Mouse (Mus musculus): ENCODE measurements at regions not wholly inside any gene's neighbourhood (a gene's known extent, or its start where the extent isn't known, plus 50 kb on each side); places are given as distances from the start of the nearest gene placed in this dataset.

GRCm38 (mm10) chr16:51906686-51907085 is 124.3 kb upstream of the Cblb start:
- no peak for DNase-seq (ENCODE audit: low spot score)

GRCm38 (mm10) chr16:51910046-51910445 is 121.0 kb upstream of the Cblb start:
- no peak for DNase-seq (ENCODE audit: low spot score)

DNA sequence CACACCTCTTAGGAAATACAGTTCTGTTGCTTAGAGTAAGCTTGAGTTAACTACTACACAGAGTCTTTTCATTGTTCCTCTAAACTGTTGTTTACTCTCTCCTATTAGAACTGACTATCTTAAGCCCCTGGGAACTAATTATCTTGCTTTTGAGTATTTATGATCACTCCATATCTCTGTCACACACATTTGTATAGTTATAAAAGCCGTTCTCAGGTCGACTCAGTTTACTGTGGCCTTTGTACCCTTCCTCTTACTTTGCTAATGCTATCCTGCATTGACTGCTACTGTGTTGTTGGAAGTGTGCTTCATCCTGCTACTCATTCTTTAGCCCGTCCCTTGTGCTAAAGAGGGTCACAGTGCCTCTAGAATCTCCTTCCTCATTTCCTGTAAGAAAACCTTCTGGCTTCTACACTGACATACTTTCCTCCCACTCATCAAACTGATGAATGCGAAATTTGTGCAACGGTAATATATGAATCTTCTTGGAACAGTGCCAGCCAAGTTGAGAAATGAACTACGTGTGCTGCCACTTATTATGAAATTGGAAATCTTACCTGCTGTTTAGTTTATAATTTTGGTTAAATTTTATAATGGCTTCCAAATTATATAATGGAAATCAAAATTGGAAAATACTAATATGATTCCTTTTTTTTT is 119.8 kb upstream of the Cblb start:
- no peak for DNase-seq (ENCODE audit: low spot score)

DNA sequence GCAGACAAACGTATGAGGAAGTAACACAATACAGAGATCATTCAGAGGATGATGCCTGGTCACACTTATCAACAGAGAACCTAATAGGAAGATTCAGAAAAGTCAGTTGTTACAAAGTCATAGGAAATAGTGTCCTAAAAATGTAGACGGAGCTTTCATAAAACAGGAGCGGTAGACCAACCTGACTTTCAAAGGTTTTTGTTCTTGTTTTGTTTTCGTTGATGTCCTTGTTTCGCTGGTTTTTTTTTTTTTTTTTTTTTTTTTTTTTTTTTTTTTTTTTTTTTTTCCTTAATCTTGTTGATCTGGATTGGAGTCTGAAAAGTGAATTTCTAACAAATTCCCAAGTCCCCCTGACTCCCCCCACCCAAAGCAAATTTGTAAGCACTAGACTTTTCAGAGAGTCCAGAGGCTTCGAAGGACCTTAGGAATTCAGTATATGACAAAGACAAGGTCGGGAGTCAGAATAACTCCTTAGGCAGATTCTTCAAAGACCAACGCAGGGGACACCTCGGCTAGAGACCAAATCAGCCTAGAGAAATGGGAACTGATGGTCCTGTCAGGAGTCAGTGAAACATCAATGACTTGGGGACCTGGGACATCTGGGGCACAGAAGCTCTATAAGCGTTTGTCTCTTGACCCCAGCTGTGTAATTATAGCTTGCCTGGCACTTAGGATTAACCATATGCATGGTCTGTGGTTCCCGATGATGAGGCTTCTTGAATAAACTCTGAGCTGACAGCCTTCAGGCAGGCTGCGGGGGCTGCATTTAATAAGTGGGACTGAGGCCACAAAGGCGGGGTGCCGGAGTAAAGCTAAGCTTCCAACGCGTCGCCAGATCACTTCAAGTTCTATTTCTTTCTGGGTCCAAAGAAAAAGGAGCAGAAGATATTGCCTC is 115.7 kb upstream of the Cblb start:
- no peak for DNase-seq (ENCODE audit: low spot score)

DNA sequence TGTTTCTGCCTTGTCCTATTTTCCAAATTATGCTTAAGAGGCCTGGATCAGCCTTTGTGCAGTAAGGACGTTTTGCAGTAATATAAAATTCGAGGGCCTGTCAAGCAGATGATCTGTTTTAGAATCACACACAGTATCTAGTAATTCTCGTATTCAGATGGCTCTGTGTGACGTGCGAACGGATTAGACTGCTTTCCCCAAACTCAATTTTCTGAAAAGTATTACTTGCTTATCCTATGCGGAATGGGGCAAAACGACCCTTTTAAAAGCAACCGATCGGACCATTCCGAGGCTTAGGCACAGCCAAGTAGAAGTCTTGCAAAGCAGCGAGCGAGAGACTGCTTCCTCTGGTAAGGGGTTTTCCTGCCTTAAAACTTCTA is 115.1 kb upstream of the Cblb start:
- DNase-seq (ENCODE audit: low spot score) = no peak

- no peak for DNase-seq (ENCODE audit: low spot score)
Observed at GRCm38 (mm10) chr16:51916337-51916736, 114.7 kb upstream of the Cblb start.

DNA sequence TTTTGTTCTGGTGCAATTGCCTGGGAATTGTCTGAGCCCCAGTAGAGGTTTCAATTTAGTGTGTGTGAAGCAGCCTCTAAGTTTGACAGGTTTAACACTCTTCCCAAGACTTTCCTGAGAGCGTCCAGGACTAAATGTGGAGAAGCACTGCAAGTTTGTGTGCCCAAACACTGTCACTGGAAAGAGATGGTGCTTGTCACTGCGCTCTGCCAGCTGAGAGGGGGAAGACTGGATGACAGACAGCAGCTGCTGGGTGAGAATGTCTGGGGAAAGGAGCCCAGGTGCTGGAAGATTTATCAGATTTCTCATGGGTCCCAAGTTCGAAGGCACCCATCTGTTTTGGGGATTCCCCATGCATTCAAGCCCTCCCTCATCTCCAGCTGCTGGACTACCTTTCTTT is 114.2 kb upstream of the Cblb start:
- no peak for DNase-seq (ENCODE audit: low spot score)

GRCm38 (mm10) chr16:51917540-51917939 is 113.5 kb upstream of the Cblb start:
- no peak for DNase-seq (ENCODE audit: low spot score)

GRCm38 (mm10) chr16:51921025-51921424 is 110.0 kb upstream of the Cblb start:
- peak; percentile 21 for DNase-seq (ENCODE audit: low spot score)

DNA sequence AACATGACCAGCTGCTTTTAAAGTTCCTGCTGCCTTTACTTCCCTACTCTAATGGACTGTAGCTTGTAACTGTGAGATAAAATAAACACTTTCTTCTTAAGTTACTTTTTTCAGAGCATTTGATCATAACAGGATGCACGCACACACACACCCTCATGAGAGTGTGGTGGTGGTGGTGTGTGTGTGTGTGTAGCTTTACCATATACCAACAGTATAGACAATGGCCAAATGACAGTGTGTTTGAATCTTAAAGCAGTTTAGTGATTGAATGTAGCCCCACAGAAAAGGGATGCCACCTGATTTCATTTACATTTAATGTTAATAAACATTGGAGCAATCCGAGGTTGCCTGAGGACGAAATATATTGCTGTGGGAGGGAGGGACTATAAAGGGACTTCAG is 108.4 kb upstream of the Cblb start:
- DNase-seq (ENCODE audit: low spot score) = no peak

DNA sequence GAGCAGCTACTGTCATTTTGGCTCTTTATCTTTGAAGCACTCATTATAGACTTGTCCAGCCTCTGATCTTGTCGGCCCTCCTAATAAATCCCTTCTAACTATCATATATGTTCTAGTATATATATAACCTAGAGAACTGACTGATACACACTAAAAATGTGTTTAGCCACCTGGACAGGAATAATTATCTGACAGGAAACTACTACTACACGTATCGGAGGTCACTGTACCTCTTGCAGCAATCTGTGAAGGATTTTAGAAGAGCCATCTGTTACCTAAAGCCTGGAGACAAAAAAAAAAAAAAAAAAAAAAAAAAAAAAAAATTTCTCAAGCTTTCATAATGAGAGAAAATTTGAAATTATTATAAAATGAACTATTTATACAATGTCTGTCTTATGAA is 105.4 kb upstream of the Cblb start:
- DNase-seq (ENCODE audit: low spot score) = no peak

DNA sequence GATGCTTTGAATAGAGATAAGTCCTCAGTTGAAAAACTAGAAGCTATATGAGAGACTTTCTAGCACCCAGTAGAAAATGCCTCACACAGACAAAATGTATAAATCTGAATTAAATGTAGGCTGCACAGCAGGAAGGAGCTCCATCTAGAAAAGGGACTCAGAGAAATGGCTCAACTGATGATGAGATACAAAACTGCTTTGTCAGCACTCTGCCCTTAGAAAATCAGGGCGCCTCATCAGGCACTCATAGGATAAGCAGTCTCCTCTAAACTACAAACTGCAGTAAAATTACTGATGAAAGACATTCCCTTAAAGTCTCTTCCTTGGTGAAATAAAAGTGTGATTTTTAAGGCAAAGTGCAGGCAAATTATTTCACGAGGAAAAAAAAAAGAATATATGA is 97.9 kb upstream of the Cblb start:
- DNase-seq (ENCODE audit: low spot score) = no peak

DNA sequence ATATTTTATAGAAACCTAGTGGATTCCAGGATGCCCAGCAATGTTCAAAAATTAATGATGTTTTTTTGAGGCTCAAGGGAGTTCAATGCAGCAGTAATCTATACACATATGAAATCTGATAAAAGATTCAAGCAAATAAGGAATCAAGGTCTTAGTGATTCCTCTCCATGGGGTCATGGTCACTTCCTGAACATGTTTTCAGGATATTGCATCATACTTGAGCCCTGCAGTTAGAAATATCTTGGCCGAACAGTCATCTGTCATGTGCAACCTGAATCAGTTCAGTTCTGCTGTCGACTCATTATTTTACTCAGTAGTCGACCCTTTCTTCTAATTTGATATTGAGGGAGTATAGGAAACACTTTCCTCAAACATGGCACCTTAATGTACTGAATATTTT is 97.1 kb upstream of the Cblb start:
- DNase-seq (ENCODE audit: low spot score) = no peak

GRCm38 (mm10) chr16:51937298-51937697 is 93.7 kb upstream of the Cblb start:
- DNase-seq (ENCODE audit: low spot score) = no peak

DNA sequence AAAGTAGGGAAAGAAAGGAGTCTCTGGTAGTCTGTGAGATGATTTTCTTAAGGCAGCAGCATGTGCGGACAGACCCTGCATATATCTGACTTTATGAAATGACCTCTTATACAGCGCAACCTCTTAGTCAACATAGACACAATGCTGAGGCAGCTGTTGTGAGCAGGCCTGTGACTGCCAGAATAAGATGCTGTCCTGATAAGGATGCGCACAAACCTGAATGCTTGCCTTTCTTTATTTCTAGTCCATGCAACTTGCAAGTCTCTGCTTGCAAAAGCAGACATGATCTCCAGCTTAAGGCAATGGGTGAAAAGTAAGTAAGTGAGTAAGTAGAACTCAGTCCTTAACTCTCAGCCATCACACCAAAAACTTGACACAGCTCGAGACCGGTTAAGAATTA is 92.0 kb upstream of the Cblb start:
- DNase-seq (ENCODE audit: low spot score) = no peak

- no peak for DNase-seq (ENCODE audit: low spot score)
Observed at GRCm38 (mm10) chr16:51940574-51940973, 90.5 kb upstream of the Cblb start.

DNA sequence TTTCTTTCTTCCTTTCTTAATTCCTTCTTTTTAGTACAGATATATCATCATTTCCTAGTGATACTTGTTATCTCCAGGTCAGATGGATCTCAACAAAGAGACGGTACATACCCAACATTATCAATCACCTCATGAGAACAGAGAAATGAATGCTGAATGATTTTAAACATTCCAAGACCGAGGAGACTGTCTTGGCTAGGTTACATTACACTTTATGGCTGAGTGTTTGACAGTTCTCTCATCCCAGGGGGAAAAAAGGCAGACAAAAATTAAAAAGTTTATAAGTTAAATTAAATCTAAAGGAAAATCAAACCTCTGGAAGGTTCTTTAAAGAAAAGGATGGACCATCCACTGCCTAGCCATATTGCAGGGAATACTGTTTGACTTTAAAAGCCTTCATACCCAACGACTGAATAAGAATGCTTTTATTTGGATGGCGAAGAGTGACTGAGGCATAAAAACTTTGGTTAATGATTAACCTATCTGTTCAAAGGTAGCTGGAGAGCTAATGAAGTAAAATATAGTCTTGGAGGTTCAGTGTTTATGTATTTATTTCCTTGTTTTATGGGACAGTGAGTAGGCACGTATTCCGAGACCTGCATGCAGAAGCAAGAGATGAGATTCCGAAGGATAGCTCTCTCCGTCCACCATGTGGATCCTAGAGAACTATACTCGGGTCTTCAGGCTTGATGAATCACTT is 88.4 kb upstream of the Cblb start:
- no peak for DNase-seq (ENCODE audit: low spot score)

DNA sequence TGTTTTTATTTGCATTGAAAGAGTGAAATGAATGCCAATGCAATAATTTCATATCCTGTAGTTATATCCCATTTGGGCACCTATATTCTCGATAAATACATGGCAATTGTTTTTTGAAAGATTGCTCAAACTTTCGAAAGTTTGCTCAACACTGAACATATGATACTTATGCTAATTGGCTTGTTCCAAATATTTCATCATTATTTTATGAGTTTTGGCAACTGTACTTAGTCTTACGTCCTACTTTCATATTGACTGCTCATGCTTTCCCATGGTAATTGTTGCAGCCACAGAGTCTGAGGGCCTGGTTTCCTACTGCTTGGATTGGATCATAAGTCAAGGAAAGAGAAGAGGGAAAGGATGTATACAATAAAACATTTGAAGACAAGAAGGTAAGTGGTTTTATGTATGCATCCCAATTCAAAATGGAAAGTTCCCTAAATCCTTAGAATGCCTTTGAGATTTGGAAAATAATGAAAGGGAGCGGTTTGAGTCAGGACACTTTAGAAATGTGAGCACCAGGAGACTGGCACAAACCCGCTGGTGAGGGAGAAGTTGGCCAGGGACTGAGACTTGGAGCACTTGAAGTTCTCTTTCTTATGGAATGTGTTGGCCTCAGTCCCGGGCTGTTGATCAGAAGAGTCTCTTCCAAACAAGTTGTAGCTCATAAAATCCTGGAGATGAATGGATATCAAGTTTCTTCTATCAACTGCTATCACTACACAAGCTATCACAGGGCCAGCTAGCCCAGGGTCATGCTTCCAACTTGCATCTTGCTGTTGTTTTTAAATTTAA is 63.8 kb upstream of the Cblb start:
- DNase-seq (ENCODE audit: low spot score) = no peak
